ENCODE assay signal across 9 mouse cellular contexts in genomic region chr6:38160102-38160501, GRCm38 (mm10). TPM values are rescaled to one million over a fixed set of nuclear protein-coding genes. Genes with fewer than 3 reads are reported as not detected.
DNase-seq lines count a peak whose midpoint lies in the region; ATAC-seq and TF ChIP-seq lines count a peak whose summit lies in the region.
"Had no signal": no experiment of that assay in that cellular context is flagged by ENCODE, and none has a peak within 500 bp of the region (broad histone marks: within the 10 kb centered on the region; RNA-seq: fewer than 3 reads in every experiment).

No protein-coding gene starts in this region.

- no peaks in the 10 kb centered on the region for H3K4me1 ChIP-seq in liver, embryonic 14.5 days (replicated peaks; ENCODE audit: control insufficient read depth in 2 of 2, insufficient read depth in 2 of 2, low read length in 1 of 2)
- peaks cover 27% of the 10 kb centered on the region for H3K4me1 ChIP-seq in neural tube, embryonic 15.5 days

- H3K27me3 ChIP-seq in liver, embryonic 14.5 days (ENCODE audit: control insufficient read depth, insufficient read depth, low read length): no peaks in the 10 kb centered on the region
- H3K27me3 ChIP-seq in neural tube, embryonic 15.5 days (replicated peaks): no peaks in the 10 kb centered on the region
- H3K27me3 ChIP-seq: heart, embryonic 13.5 days had no signal

- H3K9ac ChIP-seq in liver, embryonic 14.5 days (replicated peaks): no peak overlapping the region
- no peak overlapping the region for H3K9ac ChIP-seq in neural tube, embryonic 15.5 days (replicated peaks)
- H3K9ac ChIP-seq: heart, embryonic 13.5 days had no signal

- DNase-seq in CD8-positive naive resting alpha-beta T cell, adult 2 months (ENCODE audit: low read depth in 2 of 2, low spot score in 2 of 2): peak; percentile 56 to 74
- peak; percentile 45 to 58 for DNase-seq in adrenal gland, postnatal 4 days (ENCODE audit: low spot score in 2 of 2)
- peak; percentile 83 to 94 for DNase-seq in heart, postnatal 14 days
- DNase-seq in kidney, postnatal 36 days: peak; percentile 89 to 94
- peak; percentile 29 to 51 (median 39) for DNase-seq in liver, embryonic 14.5 days (ENCODE audit: low read depth in 3 of 3, low spot score in 3 of 3)
- DNase-seq in testis, postnatal 10 days (ENCODE audit: low spot score): peak; percentile 93

- WGBS in liver, embryonic 14.5 days (ENCODE audit: insufficient replicate concordance): 12% methylated on average over 3 of the region's 3 CpGs
- WGBS in neural tube, embryonic 15.5 days: 10% methylated on average over 3 of the region's 3 CpGs

- peak; percentile 44; the same call in 1 of the 2 replicates for ATAC-seq in erythroblast, adult 5-6 weeks (replicated peaks; ENCODE audit: low FRiP score, poor library complexity, severe bottlenecking)
- no peak for ATAC-seq in liver, embryonic 14.5 days (ENCODE audit: insufficient read depth)
- peak; percentile 48 for ATAC-seq in neural tube, embryonic 15.5 days (ENCODE audit: low FRiP score)

- H3K27ac ChIP-seq in liver, embryonic 14.5 days: no peak overlapping the region
- H3K27ac ChIP-seq in neural tube, embryonic 15.5 days (replicated peaks): peak overlapping the region; percentile 70
- H3K27ac ChIP-seq: heart, embryonic 13.5 days had no signal

- TF ChIP-seq CTCF in liver, embryonic 14.5 days (IDR thresholded peaks at IDR 0.05; ENCODE audit: low read depth): peak; percentile 79

- no peaks in the 10 kb centered on the region for H3K36me3 ChIP-seq in liver, embryonic 14.5 days (replicated peaks; ENCODE audit: control insufficient read depth, insufficient read depth, low read depth)
- peaks cover 15% of the 10 kb centered on the region for H3K36me3 ChIP-seq in neural tube, embryonic 15.5 days

- intact Hi-C loops in heart, postnatal 14 days (cut with DNase I): loop anchor here (2.0 kb wide), 3 partner anchors 95 to 167 kb away; partner anchors contain the start of genes D630045J12Rik and Zc3hav1l

- H3K4me3 ChIP-seq in liver, embryonic 14.5 days (ENCODE audit: insufficient read depth in 1 of 2, low read depth in 2 of 2, low read length in 2 of 2): no peak overlapping the region
- no peak overlapping the region for H3K4me3 ChIP-seq in neural tube, embryonic 15.5 days (replicated peaks)
- H3K4me3 ChIP-seq: heart, embryonic 13.5 days had no signal

- H3K4me2 ChIP-seq in liver, embryonic 14.5 days (ENCODE audit: low read depth): no peak overlapping the region
- H3K4me2 ChIP-seq in neural tube, embryonic 15.5 days: no peak overlapping the region; the same call in 1 of the 2 replicates
- H3K4me2 ChIP-seq: heart, embryonic 13.5 days had no signal

- no peaks in the 10 kb centered on the region for H3K9me3 ChIP-seq in liver, embryonic 14.5 days (ENCODE audit: control insufficient read depth, low read length)
- H3K9me3 ChIP-seq in neural tube, embryonic 15.5 days (replicated peaks): no peaks in the 10 kb centered on the region
- H3K9me3 ChIP-seq: heart, embryonic 13.5 days had no signal

- TF ChIP-seq EP300 in liver, embryonic 14.5 days (IDR thresholded peaks at IDR 0.05; ENCODE audit: low read depth): no peak

RNA-seq across cellular contexts. Expression of gene Atp6v0a4, which starts 35.7 kb away (rescaled TPM):
- total RNA-seq in adrenal gland, postnatal 4 days (2021): 10 to 100 TPM in 1 of 2 experiments, 1 to 10 TPM in 1; 3.8 to 12.0 TPM
- total RNA-seq in erythroblast, adult 5-6 weeks (2015; ENCODE audit: low replicate concordance): 0.38 and 0.63 TPM in 2 replicates
- not detected in 2 replicates for total RNA-seq in erythroblast, adult 5-6 weeks (2017; ENCODE audit: low replicate concordance)
- total RNA-seq in heart, postnatal 14 days (2021): 1 to 10 TPM; 2.8 to 3.5 TPM
- polyA plus RNA-seq in liver, embryonic 14.5 days (2012; rRNA removed): 0.17 and 0.35 TPM in 2 replicates
- 0.10 and 0.13 TPM in 2 replicates for polyA plus RNA-seq in liver, embryonic 14.5 days (2014; fragmentation: Nextera tagmentation; extraction: Ambion mirVana)
- polyA plus RNA-seq in neural tube, embryonic 15.5 days (2015; fragmentation: Nextera tagmentation; extraction: Ambion mirVana): 0.49 and 0.79 TPM in 2 replicates

RNA-seq across cellular contexts. Expression of gene Tmem213, which starts 51.0 kb away (rescaled TPM):
- total RNA-seq in adrenal gland, postnatal 4 days (2021): 10 to 100 TPM in 1 of 2 experiments, not detected in 1; 13.9 TPM
- total RNA-seq in erythroblast, adult 5-6 weeks (2015; ENCODE audit: low replicate concordance): not detected in 2 replicates
- total RNA-seq in erythroblast, adult 5-6 weeks (2017; ENCODE audit: low replicate concordance): not detected in 2 replicates
- not detected for total RNA-seq in heart, postnatal 14 days (2021)
- polyA plus RNA-seq in liver, embryonic 14.5 days (2012; rRNA removed): not detected in 2 replicates
- polyA plus RNA-seq in liver, embryonic 14.5 days (2014; fragmentation: Nextera tagmentation; extraction: Ambion mirVana): not detected in 2 replicates
- not detected in 2 replicates for polyA plus RNA-seq in neural tube, embryonic 15.5 days (2015; fragmentation: Nextera tagmentation; extraction: Ambion mirVana)
- polyA plus RNA-seq: heart, embryonic 13.5 days had no signal

Comparison
In these comparisons a context has a peak if more than half of its experiments do, and no peak if none do; other contexts are left out.
1. DNase-seq: peak in every context shown above with its lines; median percentile 93 in testis, postnatal 10 days; 92 in kidney, postnatal 36 days; 88 in heart, postnatal 14 days; 65 in CD8-positive naive resting alpha-beta T cell, adult 2 months; 52 in adrenal gland, postnatal 4 days; 39 in liver, embryonic 14.5 days.